Mouse (Mus musculus) neural tube, embryonic 11.5 days (tissue): ENCODE measurements at regions not wholly inside any gene's neighbourhood (a gene's known extent, or its start where the extent isn't known, plus 50 kb on each side); places are given as distances from the start of the nearest gene placed in this dataset.

ENCODE experiments used
- ATAC-seq: fragments of 200-750 bp; cut with Nextera tagmentation; 2 replicates; pipeline ENCODE4 v1.8.0; 2017; ENCODE audit warnings: moderate number of reproducible peaks, mild to moderate bottlenecking, moderate TSS enrichment, moderate library complexity; ENCODE audit not compliant: insufficient read depth, low FRiP score, low TSS enrichment
- DNase-seq: peaks from one replicate; pipeline ENCODE4 v3.0.0-alpha.2; 2015; ENCODE audit warnings: low spot score
- H3K27ac ChIP-seq: fragments of 300-500 bp; sonication (generic); 2 replicates; pipeline ENCODE4 v1.5.1; 2014; ENCODE audit warnings: low read depth, mild to moderate bottlenecking, low read length
- H3K27me3 ChIP-seq: fragments of 300-500 bp; sonication (generic); 2 replicates; pipeline ENCODE4 v1.6.1; 2014; ENCODE audit warnings: mild to moderate bottlenecking, low read length, mixed read lengths; ENCODE audit not compliant: control insufficient read depth, insufficient read depth
- H3K36me3 ChIP-seq: fragments of 300-500 bp; sonication (generic); 2 replicates; pipeline ENCODE4 v1.6.1; 2014; ENCODE audit warnings: mild to moderate bottlenecking, low read length, moderate library complexity, mixed read lengths; ENCODE audit not compliant: control insufficient read depth, insufficient read depth
- H3K4me1 ChIP-seq: fragments of 300-500 bp; sonication (generic); 2 replicates; pipeline ENCODE4 v1.6.1; 2014; ENCODE audit warnings: low read length, mixed read lengths; ENCODE audit not compliant: control insufficient read depth, insufficient read depth
- H3K4me2 ChIP-seq: fragments of 300-500 bp; sonication (generic); 2 replicates; pipeline ENCODE4 v1.6.1; 2014; ENCODE audit warnings: low read depth, mild to moderate bottlenecking, moderate library complexity
- H3K4me3 ChIP-seq: fragments of 300-500 bp; sonication (generic); 2 replicates; pipeline ENCODE4 v1.5.1; 2014; ENCODE audit warnings: low read depth, low read length
- H3K9ac ChIP-seq: fragments of 300-500 bp; sonication (generic); 2 replicates; pipeline ENCODE4 v1.6.1; 2014; ENCODE audit warnings: mild to moderate bottlenecking, low read length
- H3K9me3 ChIP-seq: fragments of 300-500 bp; sonication (generic); 2 replicates; pipeline ENCODE4 v1.6.1; 2016; ENCODE audit warnings: low read length; ENCODE audit not compliant: control insufficient read depth
- WGBS: fragments of 180-500 bp; shearing (Covaris S2); extraction: QIAGEN DNeasy Blood & Tissue Kit; methylation state at CpG from one replicate; pipeline ENCODE4 v1.1.7; 2014; 5-methylcytosine and 5-hydroxymethylcytosine counted together

- DNase-seq (no peak), ATAC-seq (no peak)
- Histone ChIP-seq H3K4me1 (peaks cover 3% of the 10 kb centered on the region; the same call in 1 of the 2 replicates), H3K36me3 (no peaks in the 10 kb centered on the region), H3K9me3 (no peaks in the 10 kb centered on the region), H3K4me3 (no peak overlapping the region), H3K27me3 (no peaks in the 10 kb centered on the region), H3K9ac (no peak overlapping the region), H3K4me2 (no peak overlapping the region), H3K27ac (no peak overlapping the region)
- WGBS: 81% methylated on average over 19 of the region's 19 CpGs
These were observed 167.0 kb upstream of the Sdk2 start for GRCm38 (mm10) chr11:114233636-114234541.

GRCm38 (mm10) chr11:114231841-114232240 lies 165.0 kb upstream of the Sdk2 start:
- no peak overlapping the region for H3K4me2 ChIP-seq
- H3K36me3 ChIP-seq: no peaks in the 10 kb centered on the region
- H3K9ac ChIP-seq: no peak overlapping the region
- no peaks in the 10 kb centered on the region for H3K27me3 ChIP-seq
- ATAC-seq (no peak), DNase-seq (no peak)
- H3K9me3 ChIP-seq: no peaks in the 10 kb centered on the region
- no peak overlapping the region for H3K27ac ChIP-seq
- no peak overlapping the region for H3K4me3 ChIP-seq
- H3K4me1 ChIP-seq: no peaks in the 10 kb centered on the region; the same call in 1 of the 2 replicates
- 74% methylated on average over 4 of the region's 4 CpGs for WGBS

DNA sequence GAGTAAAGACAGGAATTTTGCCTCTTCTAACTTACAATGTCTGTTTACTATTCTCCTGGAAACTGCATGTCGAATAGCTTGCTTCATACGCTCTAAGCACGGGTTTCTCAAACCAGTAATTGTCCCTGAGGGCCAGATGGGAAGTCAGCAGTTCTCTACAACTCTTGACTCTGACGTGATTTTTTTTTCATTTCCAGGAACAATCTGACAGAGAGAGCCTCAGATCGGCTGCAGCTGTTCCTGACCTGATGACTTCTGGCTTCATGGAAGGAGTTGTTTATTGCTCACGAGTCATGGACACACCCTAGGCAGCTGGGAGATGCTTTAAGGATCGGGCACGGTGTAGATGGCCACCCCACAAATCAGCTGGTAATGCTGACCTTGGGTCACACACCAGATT lies 162.9 kb upstream of the Sdk2 start:
- ATAC-seq (no peak), DNase-seq (no peak)
- Histone ChIP-seq H3K36me3 (no peaks in the 10 kb centered on the region), H3K27ac (no peak overlapping the region), H3K4me2 (no peak overlapping the region), H3K4me1 (no peaks in the 10 kb centered on the region; the same call in 1 of the 2 replicates), H3K9me3 (no peaks in the 10 kb centered on the region), H3K9ac (no peak overlapping the region), H3K4me3 (no peak overlapping the region), H3K27me3 (no peaks in the 10 kb centered on the region)
- WGBS: 49% methylated on average over 8 of the region's 8 CpGs

GRCm38 (mm10) chr11:114229196-114229595 lies 162.3 kb upstream of the Sdk2 start:
- WGBS: 88% methylated on average over 6 of the region's 6 CpGs
- H3K4me3 ChIP-seq: no peak overlapping the region
- H3K27me3 ChIP-seq: no peaks in the 10 kb centered on the region
- ATAC-seq (no peak), DNase-seq (no peak)
- H3K4me2 ChIP-seq: no peak overlapping the region
- H3K27ac ChIP-seq: no peak overlapping the region
- H3K36me3 ChIP-seq: no peaks in the 10 kb centered on the region
- H3K4me1 ChIP-seq: no peaks in the 10 kb centered on the region
- H3K9me3 ChIP-seq: no peaks in the 10 kb centered on the region
- H3K9ac ChIP-seq: no peak overlapping the region

GRCm38 (mm10) chr11:114226553-114226952 lies 159.7 kb upstream of the Sdk2 start:
- Histone ChIP-seq H3K27me3 (no peaks in the 10 kb centered on the region), H3K9me3 (no peaks in the 10 kb centered on the region), H3K4me1 (no peaks in the 10 kb centered on the region), H3K27ac (no peak overlapping the region), H3K9ac (no peak overlapping the region), H3K4me3 (no peak overlapping the region), H3K4me2 (no peak overlapping the region), H3K36me3 (no peaks in the 10 kb centered on the region)
- 91% methylated on average over 13 of the region's 13 CpGs for WGBS
- DNase-seq (no peak), ATAC-seq (no peak)

DNA sequence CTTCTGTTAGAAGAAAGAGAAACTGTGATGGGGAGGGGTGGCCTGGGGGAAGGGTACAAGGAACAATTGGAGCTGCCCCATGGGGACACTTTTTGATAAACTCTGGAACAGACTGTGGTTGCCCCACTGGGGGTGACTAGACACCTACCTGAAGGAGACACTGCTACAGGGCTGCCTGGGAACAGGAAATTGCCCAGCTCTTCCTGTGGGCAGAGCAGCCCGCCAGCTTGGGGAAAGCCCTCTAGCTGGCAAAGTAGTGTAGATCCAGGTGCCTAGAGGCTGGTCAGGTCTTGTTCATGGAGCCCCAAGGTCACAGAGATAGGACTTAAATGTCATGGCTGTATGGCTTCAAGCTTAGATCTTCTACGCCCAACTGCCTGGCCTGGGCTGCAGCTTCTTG lies 157.9 kb upstream of the Sdk2 start:
- Histone ChIP-seq H3K9me3 (no peaks in the 10 kb centered on the region), H3K27ac (no peak overlapping the region), H3K4me1 (no peaks in the 10 kb centered on the region), H3K4me3 (no peak overlapping the region), H3K27me3 (no peaks in the 10 kb centered on the region), H3K4me2 (no peak overlapping the region), H3K9ac (no peak overlapping the region), H3K36me3 (no peaks in the 10 kb centered on the region)
- ATAC-seq: no peak
- 93% methylated on average over 2 of the region's 2 CpGs for WGBS
- no peak for DNase-seq

GRCm38 (mm10) chr11:114223061-114223460 lies 156.2 kb upstream of the Sdk2 start:
- Histone ChIP-seq H3K27ac (no peak overlapping the region), H3K36me3 (no peaks in the 10 kb centered on the region), H3K9ac (no peak overlapping the region), H3K9me3 (no peaks in the 10 kb centered on the region), H3K4me1 (peaks cover 5% of the 10 kb centered on the region; the same call in 1 of the 2 replicates), H3K27me3 (no peaks in the 10 kb centered on the region), H3K4me2 (no peak overlapping the region), H3K4me3 (no peak overlapping the region)
- WGBS: 86% methylated on average over 3 of the region's 3 CpGs
- ATAC-seq: no peak
- no peak for DNase-seq

- Histone ChIP-seq H3K4me1 (peaks cover 22% of the 10 kb centered on the region), H3K27ac (no peak overlapping the region), H3K27me3 (no peaks in the 10 kb centered on the region), H3K4me3 (no peak overlapping the region), H3K9me3 (no peaks in the 10 kb centered on the region), H3K4me2 (no peak overlapping the region), H3K36me3 (no peaks in the 10 kb centered on the region), H3K9ac (no peak overlapping the region)
- ATAC-seq: no peak
- DNase-seq: no peak
- 88% methylated on average over 2 of the region's 2 CpGs for WGBS
These were observed 153.6 kb upstream of the Sdk2 start for GRCm38 (mm10) chr11:114220466-114220865.
